Mouse (Mus musculus): ENCODE results near the gene Slc5a5. TPM values are rescaled to one million over a fixed set of nuclear protein-coding genes. Genes with fewer than 3 reads are reported as not detected.

The Slc5a5 gene
- polyA plus RNA-seq, 1 experiment: 1.4 TPM

DNA sequence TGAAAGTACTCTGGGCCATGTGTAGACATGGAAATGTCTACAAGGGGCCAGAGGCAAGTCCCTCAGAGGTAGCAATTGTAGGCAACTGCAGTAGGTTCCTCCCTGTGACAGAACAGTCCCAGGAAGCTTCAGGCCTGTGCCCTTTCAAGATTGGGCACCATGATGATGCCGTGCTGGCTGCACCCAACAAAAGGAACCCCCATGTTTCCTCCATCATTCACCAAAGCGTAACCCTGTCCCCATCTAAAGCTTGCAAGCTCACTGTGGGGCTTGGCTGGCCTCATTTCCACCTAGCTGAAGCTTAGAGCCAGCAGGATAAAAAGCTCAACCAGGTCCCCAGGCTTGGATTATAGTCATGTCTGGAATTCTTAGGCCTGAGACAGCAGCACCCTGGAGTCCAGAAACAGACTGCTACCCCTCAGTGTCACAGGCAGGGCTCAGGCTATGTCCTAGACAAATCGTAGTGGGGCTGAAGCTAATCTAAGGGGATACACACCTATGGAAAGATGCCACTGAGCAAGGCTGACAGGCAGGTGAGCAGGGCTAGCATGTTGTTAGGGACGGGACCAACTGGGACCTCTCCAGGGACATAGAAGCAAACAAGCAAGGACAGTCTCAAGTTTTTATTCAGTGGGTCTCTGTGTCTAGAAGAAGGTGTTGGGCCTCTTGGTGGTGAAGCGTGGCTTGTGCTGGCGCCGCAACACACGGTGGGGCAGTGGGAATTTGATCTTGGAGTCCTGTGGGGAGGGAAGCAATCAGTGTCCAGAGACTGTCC is 2.4 kb upstream of the Slc5a5 start:
- peaks cover 14% of the 10 kb centered on the region for H3K36me3 ChIP-seq (ENCODE audit: control insufficient read depth, insufficient read depth, low read length)
- H3K27me3 ChIP-seq (ENCODE audit: control insufficient read depth, insufficient read depth, low read length): peaks cover 4% of the 10 kb centered on the region; the same call in 1 of the 2 replicates
- TF ChIP-seq POLR2A (IDR thresholded peaks at IDR 0.05; ENCODE audit: control insufficient read depth, extremely low read depth, insufficient read depth, low read length, poor library complexity): no peak
- no peak for DNase-seq
- no peak overlapping the region for H3K27ac ChIP-seq (ENCODE audit: control insufficient read depth, insufficient read depth, low read length)
- H3K4me1 ChIP-seq (replicated peaks; ENCODE audit: control insufficient read depth, insufficient read depth, low read length): peaks cover 15% of the 10 kb centered on the region
- H3K4me3 ChIP-seq (ENCODE audit: control insufficient read depth, insufficient read depth, low read length): no peak overlapping the region
- WGBS: 93% methylated on average over 8 of the region's 8 CpGs

DNA sequence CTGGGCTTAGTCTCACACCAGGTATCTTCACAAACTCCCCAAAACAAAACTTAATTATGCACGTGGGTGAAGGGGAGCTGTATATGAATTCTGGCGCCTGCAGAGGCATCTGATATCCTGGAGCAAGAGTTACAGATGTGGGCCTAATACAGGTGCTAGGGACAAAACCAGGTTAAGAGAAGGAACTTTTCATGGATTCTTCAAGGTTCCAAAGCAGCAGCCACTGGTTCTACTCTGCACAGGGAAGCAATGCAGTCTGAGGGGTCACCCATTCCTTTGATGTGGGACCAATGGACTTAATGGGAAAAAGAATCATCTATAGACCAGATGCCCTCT is 1.8 kb upstream of the Slc5a5 start:
- peaks cover 14% of the 10 kb centered on the region for H3K36me3 ChIP-seq (ENCODE audit: control insufficient read depth, insufficient read depth, low read length)
- no peak overlapping the region for H3K27ac ChIP-seq (ENCODE audit: control insufficient read depth, insufficient read depth, low read length)
- peaks cover 15% of the 10 kb centered on the region for H3K4me1 ChIP-seq (replicated peaks; ENCODE audit: control insufficient read depth, insufficient read depth, low read length)
- WGBS: 86% methylated on average over 2 of the region's 2 CpGs
- H3K27me3 ChIP-seq (ENCODE audit: control insufficient read depth, insufficient read depth, low read length): peaks cover 4% of the 10 kb centered on the region; the same call in 1 of the 2 replicates
- no peak overlapping the region for H3K4me3 ChIP-seq (ENCODE audit: control insufficient read depth, insufficient read depth, low read length)
- DNase-seq: no peak
- no peak for TF ChIP-seq CTCF (IDR thresholded peaks at IDR 0.05; ENCODE audit: borderline replicate concordance, control insufficient read depth, extremely low read depth, insufficient read depth, low read length, poor library complexity)
- TF ChIP-seq POLR2A (IDR thresholded peaks at IDR 0.05; ENCODE audit: control insufficient read depth, extremely low read depth, insufficient read depth, low read length, poor library complexity): no peak

DNA sequence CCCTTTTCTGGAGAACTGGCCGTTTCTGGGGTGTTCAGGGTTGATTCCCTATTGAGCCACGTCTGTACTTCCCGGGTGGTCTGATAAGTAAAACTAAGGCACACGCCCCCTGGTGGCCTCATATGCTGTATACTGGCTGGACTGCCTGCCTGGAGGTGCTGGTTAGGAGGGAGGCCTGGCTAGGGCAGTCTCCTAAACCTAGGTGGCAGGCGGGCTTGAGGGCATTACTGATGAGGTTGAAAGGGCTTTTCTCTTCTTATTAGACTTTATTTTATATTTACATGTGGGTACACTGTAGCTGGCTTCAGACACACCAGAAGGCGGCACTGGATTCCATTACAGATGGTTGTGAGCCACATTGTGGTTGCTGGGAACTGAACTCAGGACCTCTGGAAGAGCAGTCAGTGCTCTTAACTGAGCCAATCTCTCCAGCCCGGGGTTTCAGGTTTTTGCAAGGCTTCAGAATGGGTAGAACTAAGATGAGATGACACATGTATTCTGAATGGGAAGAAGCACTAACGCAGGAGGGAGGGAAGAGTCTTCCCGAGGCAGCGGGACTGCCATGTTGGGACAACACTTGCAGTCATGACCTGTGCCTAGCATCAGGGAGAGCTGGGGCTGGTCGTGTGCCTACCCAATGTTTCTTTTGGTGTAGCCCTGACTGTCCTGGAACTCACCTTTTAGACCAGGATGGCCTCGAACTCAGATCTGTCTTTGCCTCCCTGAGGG is 1.3 kb upstream of the Slc5a5 start:
- WGBS: 56% methylated on average over 12 of the region's 12 CpGs
- peak; percentile 72 for DNase-seq
- Histone ChIP-seq H3K4me1 (replicated peaks; ENCODE audit: control insufficient read depth, insufficient read depth, low read length) (peaks cover 15% of the 10 kb centered on the region), H3K27ac (ENCODE audit: control insufficient read depth, insufficient read depth, low read length) (no peak overlapping the region), H3K27me3 (ENCODE audit: control insufficient read depth, insufficient read depth, low read length) (peaks cover 4% of the 10 kb centered on the region; the same call in 1 of the 2 replicates), H3K4me3 (ENCODE audit: control insufficient read depth, insufficient read depth, low read length) (no peak overlapping the region), H3K36me3 (ENCODE audit: control insufficient read depth, insufficient read depth, low read length) (peaks cover 14% of the 10 kb centered on the region)
- peak; percentile 81; the same call in 1 of the 2 replicates for TF ChIP-seq CTCF (IDR thresholded peaks at IDR 0.05; ENCODE audit: borderline replicate concordance, control insufficient read depth, extremely low read depth, insufficient read depth, low read length, poor library complexity)
- TF ChIP-seq POLR2A (IDR thresholded peaks at IDR 0.05; ENCODE audit: control insufficient read depth, extremely low read depth, insufficient read depth, low read length, poor library complexity): no peak

DNA sequence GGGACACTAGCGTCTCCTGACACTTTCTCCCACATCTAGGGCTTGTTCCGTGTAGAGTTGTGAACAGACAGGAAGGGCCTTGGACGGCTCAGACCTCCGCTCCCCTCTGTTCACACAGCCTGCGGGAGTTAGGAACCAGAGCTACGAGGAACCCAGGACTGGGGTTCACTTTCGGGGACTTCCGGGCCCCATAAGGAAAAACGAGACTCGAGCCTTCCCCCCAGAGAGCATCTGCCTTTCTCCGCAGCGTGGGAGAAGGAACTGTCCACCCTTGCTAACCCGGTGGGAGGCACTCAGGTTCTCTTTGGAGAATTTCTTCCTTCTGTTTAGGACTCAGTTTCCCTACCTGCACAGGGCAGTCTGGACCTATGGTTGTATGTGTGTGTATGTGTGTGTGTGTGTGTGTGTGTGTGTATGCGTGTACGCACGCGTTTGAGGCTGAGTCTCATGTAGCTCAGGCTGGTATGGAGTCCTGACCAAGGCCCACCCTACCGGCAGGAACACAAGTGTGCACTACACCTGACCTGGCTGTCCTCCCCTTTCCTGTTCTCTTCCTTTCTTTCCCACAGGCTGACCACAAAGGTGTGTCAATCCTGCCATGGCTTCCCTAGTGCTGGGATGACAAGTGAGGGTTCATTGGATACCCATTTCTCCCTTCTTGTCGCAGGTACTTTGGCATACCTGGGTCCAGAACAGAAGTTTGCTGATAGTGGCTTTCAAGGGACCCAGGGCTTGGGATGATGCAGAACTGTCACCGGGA is 519 bp upstream of the Slc5a5 start:
- no peak overlapping the region for H3K27ac ChIP-seq (ENCODE audit: control insufficient read depth, insufficient read depth, low read length)
- no peak for DNase-seq
- peaks cover 4% of the 10 kb centered on the region; the same call in 1 of the 2 replicates for H3K27me3 ChIP-seq (ENCODE audit: control insufficient read depth, insufficient read depth, low read length)
- H3K36me3 ChIP-seq (ENCODE audit: control insufficient read depth, insufficient read depth, low read length): peaks cover 14% of the 10 kb centered on the region
- TF ChIP-seq POLR2A (IDR thresholded peaks at IDR 0.05; ENCODE audit: control insufficient read depth, extremely low read depth, insufficient read depth, low read length, poor library complexity) (no peak), CTCF (IDR thresholded peaks at IDR 0.05; ENCODE audit: borderline replicate concordance, control insufficient read depth, extremely low read depth, insufficient read depth, low read length, poor library complexity) (no peak)
- H3K4me3 ChIP-seq (ENCODE audit: control insufficient read depth, insufficient read depth, low read length): no peak overlapping the region
- WGBS: 60% methylated on average over 20 of the region's 20 CpGs
- H3K4me1 ChIP-seq (replicated peaks; ENCODE audit: control insufficient read depth, insufficient read depth, low read length): peaks cover 8% of the 10 kb centered on the region

DNA sequence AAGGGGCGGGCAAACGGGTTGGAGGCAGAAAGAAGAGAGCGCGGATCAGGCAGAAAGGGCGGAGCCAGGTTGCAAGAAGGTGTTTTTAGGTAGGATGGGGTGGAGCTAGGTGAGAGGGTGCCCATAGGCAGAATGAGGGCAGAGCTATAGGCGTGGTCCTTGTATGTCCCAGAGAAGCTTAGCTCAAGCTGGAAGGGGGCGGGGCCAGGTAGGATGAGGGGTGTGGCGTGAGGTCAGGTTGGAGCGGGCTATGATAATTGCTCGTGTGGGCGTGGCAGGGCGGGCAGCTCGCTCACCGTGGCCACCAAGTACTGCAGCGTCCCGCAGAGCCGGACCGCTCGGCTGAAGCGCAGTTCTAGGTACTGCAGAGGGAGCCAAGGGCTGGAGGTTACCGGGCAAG is 1.2 kb downstream of the Slc5a5 start:
- no peak overlapping the region for H3K4me3 ChIP-seq (ENCODE audit: control insufficient read depth, insufficient read depth, low read length)
- WGBS: 10% methylated on average over 21 of the region's 21 CpGs

DNA sequence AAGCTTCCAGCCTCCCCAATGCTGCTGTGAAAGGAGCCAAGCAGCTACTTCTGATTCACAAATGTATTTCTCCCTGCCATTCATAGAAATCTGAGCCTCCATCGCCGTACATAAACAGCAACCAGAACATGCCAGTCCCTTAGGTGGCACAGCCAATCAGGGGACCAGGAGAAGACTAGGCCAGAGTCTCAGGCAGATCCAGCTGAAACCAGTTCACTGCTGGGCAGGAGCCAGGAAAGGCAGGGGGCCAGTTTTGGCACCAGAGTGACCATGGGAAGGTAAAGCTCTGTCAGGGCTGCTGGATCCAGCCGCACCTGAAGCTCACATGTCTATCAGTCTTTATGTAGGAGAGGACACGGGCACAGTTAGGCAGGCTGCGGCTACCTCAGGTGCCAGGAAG is 1.9 kb downstream of the Slc5a5 start:
- no peak for TF ChIP-seq POLR2A (IDR thresholded peaks at IDR 0.05; ENCODE audit: control insufficient read depth, extremely low read depth, insufficient read depth, low read length, poor library complexity)
- no peak for TF ChIP-seq CTCF (IDR thresholded peaks at IDR 0.05; ENCODE audit: borderline replicate concordance, control insufficient read depth, extremely low read depth, insufficient read depth, low read length, poor library complexity)
- Histone ChIP-seq H3K27me3 (ENCODE audit: control insufficient read depth, insufficient read depth, low read length) (peaks cover 4% of the 10 kb centered on the region; the same call in 1 of the 2 replicates), H3K4me1 (replicated peaks; ENCODE audit: control insufficient read depth, insufficient read depth, low read length) (no peaks in the 10 kb centered on the region), H3K4me3 (ENCODE audit: control insufficient read depth, insufficient read depth, low read length) (no peak overlapping the region), H3K36me3 (ENCODE audit: control insufficient read depth, insufficient read depth, low read length) (peaks cover 14% of the 10 kb centered on the region), H3K27ac (ENCODE audit: control insufficient read depth, insufficient read depth, low read length) (no peak overlapping the region)
- DNase-seq: no peak
- WGBS: 75% methylated on average over 5 of the region's 5 CpGs

More for the DNA sequence above, 1.2 kb downstream of the Slc5a5 start:
- TF ChIP-seq POLR2A (IDR thresholded peaks at IDR 0.05; ENCODE audit: control insufficient read depth, extremely low read depth, insufficient read depth, low read length, poor library complexity) (no peak), CTCF (IDR thresholded peaks at IDR 0.05; ENCODE audit: borderline replicate concordance, control insufficient read depth, extremely low read depth, insufficient read depth, low read length, poor library complexity) (no peak)
- no peak for DNase-seq
- no peak overlapping the region for H3K27ac ChIP-seq (ENCODE audit: control insufficient read depth, insufficient read depth, low read length)
- H3K4me1 ChIP-seq (replicated peaks; ENCODE audit: control insufficient read depth, insufficient read depth, low read length): peaks cover 3% of the 10 kb centered on the region
- H3K36me3 ChIP-seq (ENCODE audit: control insufficient read depth, insufficient read depth, low read length): peaks cover 14% of the 10 kb centered on the region
- peaks cover 4% of the 10 kb centered on the region; the same call in 1 of the 2 replicates for H3K27me3 ChIP-seq (ENCODE audit: control insufficient read depth, insufficient read depth, low read length)

Data from thymus, adult 2 months (tissue).